ENCODE assay signal across 8 mouse cellular contexts in genomic region chr2:15054945-15055637, GRCm38 (mm10). TPM values are rescaled to one million over a fixed set of nuclear protein-coding genes. Genes with fewer than 3 reads are reported as not detected.
A peak's percentile ranks its signal among the peaks of the same experiment; 100 is the strongest.
DNase-seq lines count a peak whose midpoint lies in the region; ATAC-seq and TF ChIP-seq lines count a peak whose summit lies in the region.

TSS of gene Nsun6 (minus strand) at chr2:15055069.

- H3K9ac ChIP-seq in forebrain, postnatal 0 days, result peak within 1 kb of the TSS; percentile 97
- H3K9ac ChIP-seq in lung, embryonic 14.5 days, result peak within 1 kb of the TSS; percentile 98

- H3K4me3 ChIP-seq in cerebellum, adult 2 months (replicated peaks; ENCODE audit: insufficient read depth, low read depth, low read length), result peak within 1 kb of the TSS; percentile 78
- H3K4me3 ChIP-seq in forebrain, postnatal 0 days (ENCODE audit: low read depth, low read length), result peak within 1 kb of the TSS; percentile 99
- peak within 1 kb of the TSS; percentile 88 for H3K4me3 ChIP-seq in lung, embryonic 14.5 days (ENCODE audit: low read depth, low read length)

- peak; percentile 63 for DNase-seq in MEL-GATA-1-ER (ENCODE audit: extremely low read depth, low read depth)
- peak; percentile 96 to 98 for DNase-seq in cerebellum, adult 2 months
- DNase-seq in forebrain, postnatal 0 days, result peak; percentile 98
- peak; percentile 98 for DNase-seq in heart, postnatal 4 days
- DNase-seq in layer of hippocampus, adult 8-10 months (ENCODE audit: low spot score in 2 of 2), result peak; percentile 91 to 93
- DNase-seq in lung, embryonic 14.5 days, result peak; percentile 98
- peak; percentile 96 for DNase-seq in testis, postnatal 14 days (ENCODE audit: low spot score)

- no peaks in the 10 kb centered on the region for H3K4me1 ChIP-seq in cerebellum, adult 2 months (ENCODE audit: control insufficient read depth, insufficient read depth, low read length)
- peaks cover 13% of the 10 kb centered on the region for H3K4me1 ChIP-seq in forebrain, postnatal 0 days (ENCODE audit: insufficient read depth)
- H3K4me1 ChIP-seq in lung, embryonic 14.5 days (ENCODE audit: insufficient read depth), result 0 out of 2 replicates have a peak, but pooled peaks cover 7% of the 10 kb centered on the region

- 0 out of 2 replicates have a peak, but pooled peaks have one; percentile 19 for TF ChIP-seq CTCF in cerebellum, adult 2 months (IDR thresholded peaks at IDR 0.05; ENCODE audit: borderline replicate concordance, insufficient read depth, low read depth, low read length)
- TF ChIP-seq CTCF in forebrain, postnatal 0 days (IDR thresholded peaks at IDR 0.05; ENCODE audit: low read depth), result peak; percentile 41
- TF ChIP-seq CTCF in lung, embryonic 14.5 days (IDR thresholded peaks at IDR 0.05; ENCODE audit: low read depth), result peak; percentile 30

- peak; percentile 99 for ATAC-seq in forebrain, postnatal 0 days
- ATAC-seq in lung, embryonic 14.5 days (ENCODE audit: insufficient read depth), result peak; percentile 99
- peak; percentile 97 for ATAC-seq in neutrophil, adult 5-6 weeks (ENCODE audit: extremely low read depth, insufficient number of reproducible peaks, low FRiP score, poor library complexity, severe bottlenecking)

- no peaks in the 10 kb centered on the region for H3K9me3 ChIP-seq in forebrain, postnatal 0 days (ENCODE audit: low read length)
- no peaks in the 10 kb centered on the region for H3K9me3 ChIP-seq in lung, embryonic 14.5 days (ENCODE audit: low read depth, low read length)

- no peaks in the 10 kb centered on the region for H3K36me3 ChIP-seq in forebrain, postnatal 0 days (ENCODE audit: insufficient read depth)
- H3K36me3 ChIP-seq in lung, embryonic 14.5 days (ENCODE audit: insufficient read depth), result 0 out of 2 replicates have a peak, but pooled peaks cover 5% of the 10 kb centered on the region

- H3K27ac ChIP-seq in cerebellum, adult 2 months (ENCODE audit: insufficient read depth, low read length), result peak within 1 kb of the TSS; percentile 84
- H3K27ac ChIP-seq in forebrain, postnatal 0 days (ENCODE audit: low read depth, low read length), result peak within 1 kb of the TSS; percentile 92
- H3K27ac ChIP-seq in lung, embryonic 14.5 days (ENCODE audit: low read depth), result peak within 1 kb of the TSS; percentile 96

- peak; percentile 92 for TF ChIP-seq POLR2A in cerebellum, adult 2 months (IDR thresholded peaks at IDR 0.05; ENCODE audit: borderline replicate concordance, insufficient read depth, low read length)

- H3K27me3 ChIP-seq in cerebellum, adult 2 months (ENCODE audit: control insufficient read depth, insufficient read depth, low read length), result no peaks in the 10 kb centered on the region
- no peaks in the 10 kb centered on the region for H3K27me3 ChIP-seq in forebrain, postnatal 0 days (ENCODE audit: insufficient read depth, low read length)
- no peaks in the 10 kb centered on the region for H3K27me3 ChIP-seq in lung, embryonic 14.5 days (ENCODE audit: insufficient read depth, low read length)

- under 1% methylated on average over 75 of the region's 75 CpGs for WGBS in cerebellum, adult 2 months
- under 1% methylated on average over 74 of the region's 75 CpGs for WGBS in forebrain, postnatal 0 days
- under 1% methylated on average over 70 of the region's 75 CpGs for WGBS in lung, embryonic 14.5 days

- peak within 1 kb of the TSS; percentile 64 for H3K4me2 ChIP-seq in forebrain, postnatal 0 days (ENCODE audit: low read depth)
- H3K4me2 ChIP-seq in lung, embryonic 14.5 days, result peak within 1 kb of the TSS; percentile 73

RNA-seq across cellular contexts. Expression of gene Nsun6, which starts in this region (rescaled TPM):
- 4.6 and 4.9 TPM in 2 replicates for polyA plus RNA-seq in cerebellum, adult 2 months (2012; rRNA removed)
- total RNA-seq in forebrain, postnatal 0 days (2014; rRNA removed), result 12.4 and 19.2 TPM in 2 replicates
- polyA plus RNA-seq in forebrain, postnatal 0 days (2015; fragmentation: Nextera tagmentation; extraction: Ambion mirVana), result 12.4 and 13.7 TPM in 2 replicates
- total RNA-seq in heart, postnatal 4 days (2021), result 1 to 10 TPM; 5.8 to 6.2 TPM
- 1 to 10 TPM; 8.1 to 9.7 (median 9.0) TPM for total RNA-seq in layer of hippocampus, adult 8-10 months (2022)
- 10.5 and 14.6 TPM in 2 replicates for polyA plus RNA-seq in lung, embryonic 14.5 days (2014; fragmentation: Nextera tagmentation; extraction: Ambion mirVana)
- total RNA-seq in neutrophil, adult 5-6 weeks (2017), result 11.5 and 27.2 TPM in 2 replicates

Comparison
In these comparisons a context has a peak if more than half of its experiments do, and no peak if none do; other contexts are left out.
1. Peak in every context shown above with its lines: DNase-seq, ATAC-seq, H3K4me3 ChIP-seq and H3K27ac ChIP-seq.